Mouse (Mus musculus) cortical plate, adult 2 months (tissue): Measurements from ENCODE around the gene Krt20. TPM values are rescaled to one million over a fixed set of nuclear protein-coding genes. Genes with fewer than 3 reads are reported as not detected.

ENCODE experiments used
- H3K27ac ChIP-seq: fragments of 200-500 bp; 2 replicates; pipeline ENCODE4 v1.5.1; 2012; ENCODE audit warnings: low read length, control low read depth, inconsistent platforms; ENCODE audit not compliant: insufficient read depth
- H3K4me1 ChIP-seq: fragments of 200-500 bp; 2 replicates; pipeline ENCODE4 v1.6.1; 2011; ENCODE audit warnings: low read length; ENCODE audit not compliant: control insufficient read depth, insufficient read depth
- H3K4me3 ChIP-seq: fragments of 200-500 bp; 2 replicates; pipeline ENCODE4 v1.5.1; 2011; ENCODE audit warnings: mild to moderate bottlenecking, low read length, control low read depth; ENCODE audit not compliant: insufficient read depth
- CTCF ChIP-seq: fragments of 200-500 bp; IDR thresholded peaks from 2 replicates; pipeline ENCODE4 v1.5.1; 2011; ENCODE audit warnings: mild to moderate bottlenecking, control low read depth, low read length; ENCODE audit not compliant: insufficient read depth; ENCODE audit errors: extremely low read depth
- POLR2A ChIP-seq: fragments of 200-500 bp; IDR thresholded peaks from 2 replicates; pipeline ENCODE4 v1.6.1; 2011; ENCODE audit warnings: mild to moderate bottlenecking, low read length, control low read depth; ENCODE audit not compliant: insufficient read depth; ENCODE audit errors: extremely low read depth
- polyA plus RNA-seq: library from polyadenylated mRNA; depleted of rRNA; stranded (reverse); fragments of >200 nt; gene quantifications from 2 replicates; pipeline ENCODE4 v1.2.3, GENCODE M21; 2012; rRNA removed

The Krt20 gene
- polyA plus RNA-seq, 1 experiment: 0.06 TPM

GRCm38 (mm10) chr11:99392492-99392891, 45.5 kb downstream of the Krt20 start:
- Histone ChIP-seq H3K4me3 (no peak overlapping the region), H3K4me1 (peaks cover 5% of the 10 kb centered on the region), H3K27ac (no peak overlapping the region)
- TF ChIP-seq POLR2A: no peak
- TF ChIP-seq CTCF: no peak

- TF ChIP-seq CTCF: no peak
- no peak for TF ChIP-seq POLR2A
- peaks cover 7% of the 10 kb centered on the region for H3K4me1 ChIP-seq
These were observed 46.6 kb downstream of the Krt20 start for GRCm38 (mm10) chr11:99391375-99391774.

GRCm38 (mm10) chr11:99390866-99391265, 47.1 kb downstream of the Krt20 start:
- TF ChIP-seq CTCF (no peak), POLR2A (no peak)
- Histone ChIP-seq H3K4me1 (peaks cover 7% of the 10 kb centered on the region), H3K4me3 (no peak overlapping the region), H3K27ac (no peak overlapping the region)

More at GRCm38 (mm10) chr11:99391375-99391774, 46.6 kb downstream of the Krt20 start:
- H3K27ac ChIP-seq: no peak overlapping the region
- H3K4me3 ChIP-seq: no peak overlapping the region

GRCm38 (mm10) chr11:99389264-99389663, 48.7 kb downstream of the Krt20 start, which contains the start of gene Krt10:
Gene Krt10 (minus strand): TSS chr11:99389364.
- TF ChIP-seq CTCF (no peak), POLR2A (no peak)
- Histone ChIP-seq H3K4me3 (no peak within 1 kb of the TSS), H3K27ac (no peak within 1 kb of the TSS), H3K4me1 (peaks cover 7% of the 10 kb centered on the region)

- Histone ChIP-seq H3K4me3 (no peak overlapping the region), H3K27ac (no peak overlapping the region), H3K4me1 (peaks cover 7% of the 10 kb centered on the region)
- TF ChIP-seq CTCF: no peak
- no peak for TF ChIP-seq POLR2A
These were observed 49.3 kb downstream of the Krt20 start for GRCm38 (mm10) chr11:99388661-99389060.

- Histone ChIP-seq H3K4me1 (peaks cover 3% of the 10 kb centered on the region; the same call in 1 of the 2 replicates), H3K4me3 (peak overlapping the region; percentile 67), H3K27ac (peak overlapping the region; percentile 96)
- TF ChIP-seq CTCF (no peak), POLR2A (0 out of 2 replicates have a peak, but pooled peaks have one; percentile 15)
These were observed 51.9 kb downstream of the Krt20 start for GRCm38 (mm10) chr11:99385813-99386721.

GRCm38 (mm10) chr11:99379568-99379967, 58.4 kb downstream of the Krt20 start:
- TF ChIP-seq CTCF (peak; percentile 90), POLR2A (no peak)

More at GRCm38 (mm10) chr11:99379568-99379967, 58.4 kb downstream of the Krt20 start:
- H3K4me1 ChIP-seq: no peaks in the 10 kb centered on the region
- no peak overlapping the region for H3K4me3 ChIP-seq
- no peak overlapping the region for H3K27ac ChIP-seq

Other genes starting within 250 kb of the Krt20 start
- 60.6 and 69.0 TPM in 2 replicates for gene Smarce1, start 207.1 kb downstream of the Krt20 start, polyA plus RNA-seq
- 25.1 and 27.0 TPM in 2 replicates for gene Krt222, start 194.1 kb downstream of the Krt20 start, polyA plus RNA-seq
- gene Krt24, start 152.9 kb downstream of the Krt20 start, polyA plus RNA-seq: not detected in 2 replicates
- 0.04 TPM in 1 of 2 replicates, not detected in the other for gene Krt25, start 115.2 kb downstream of the Krt20 start, polyA plus RNA-seq
- gene Krt26, start 100.2 kb downstream of the Krt20 start, polyA plus RNA-seq: 0.04 TPM in 1 of 2 replicates, not detected in the other
- gene Krt27, start 87.0 kb downstream of the Krt20 start, polyA plus RNA-seq: not detected in 2 replicates
- gene Krt28, start 63.2 kb downstream of the Krt20 start, polyA plus RNA-seq: 0.15 and 0.25 TPM in 2 replicates
- gene Krt10, start 48.8 kb downstream of the Krt20 start, polyA plus RNA-seq: 10.5 and 12.9 TPM in 2 replicates
- gene Krt12, start 15.9 kb downstream of the Krt20 start, polyA plus RNA-seq: 16.4 and 16.9 TPM in 2 replicates
- not detected in 2 replicates for gene Krt23, start 55.0 kb upstream of the Krt20 start, polyA plus RNA-seq
- not detected in 2 replicates for gene Krt39, start 83.2 kb upstream of the Krt20 start, polyA plus RNA-seq
- not detected in 2 replicates for gene Krt40, start 105.0 kb upstream of the Krt20 start, polyA plus RNA-seq
- not detected in 2 replicates for gene Krtap3-3, start 112.7 kb upstream of the Krt20 start, polyA plus RNA-seq
- gene Krtap3-2, start 118.7 kb upstream of the Krt20 start, polyA plus RNA-seq: not detected in 2 replicates
- not detected in 2 replicates for gene Gm11939, start 121.3 kb upstream of the Krt20 start, polyA plus RNA-seq
- not detected in 2 replicates for gene Krtap3-1, start 128.5 kb upstream of the Krt20 start, polyA plus RNA-seq
- not detected in 2 replicates for gene Krtap1-5, start 142.9 kb upstream of the Krt20 start, polyA plus RNA-seq
- not detected in 2 replicates for gene Krtap1-4, start 145.5 kb upstream of the Krt20 start, polyA plus RNA-seq
- gene Krtap1-3, start 153.2 kb upstream of the Krt20 start, polyA plus RNA-seq: not detected in 2 replicates
- not detected in 2 replicates for gene Krtap9-3, start 160.0 kb upstream of the Krt20 start, polyA plus RNA-seq
- gene Gm11938, start 165.2 kb upstream of the Krt20 start, polyA plus RNA-seq: not detected in 2 replicates
- gene Gm11937, start 172.0 kb upstream of the Krt20 start, polyA plus RNA-seq: not detected in 2 replicates
- not detected in 2 replicates for gene Krtap2-4, start 176.7 kb upstream of the Krt20 start, polyA plus RNA-seq
- not detected in 2 replicates for gene Gm11562, start 182.3 kb upstream of the Krt20 start, polyA plus RNA-seq
- not detected in 2 replicates for gene Krtap4-1, start 190.1 kb upstream of the Krt20 start, polyA plus RNA-seq
- not detected in 2 replicates for gene Krtap4-2, start 196.9 kb upstream of the Krt20 start, polyA plus RNA-seq
- gene Krtap4-7, start 205.9 kb upstream of the Krt20 start, polyA plus RNA-seq: not detected in 2 replicates
- gene Gm11555, start 212.1 kb upstream of the Krt20 start, polyA plus RNA-seq: not detected in 2 replicates
- gene Gm11563, start 220.8 kb upstream of the Krt20 start, polyA plus RNA-seq: not detected in 2 replicates
- not detected in 2 replicates for gene Krtap4-6, start 227.8 kb upstream of the Krt20 start, polyA plus RNA-seq